Mouse (Mus musculus): ENCODE measurements around the gene Fam155a.

DNA sequence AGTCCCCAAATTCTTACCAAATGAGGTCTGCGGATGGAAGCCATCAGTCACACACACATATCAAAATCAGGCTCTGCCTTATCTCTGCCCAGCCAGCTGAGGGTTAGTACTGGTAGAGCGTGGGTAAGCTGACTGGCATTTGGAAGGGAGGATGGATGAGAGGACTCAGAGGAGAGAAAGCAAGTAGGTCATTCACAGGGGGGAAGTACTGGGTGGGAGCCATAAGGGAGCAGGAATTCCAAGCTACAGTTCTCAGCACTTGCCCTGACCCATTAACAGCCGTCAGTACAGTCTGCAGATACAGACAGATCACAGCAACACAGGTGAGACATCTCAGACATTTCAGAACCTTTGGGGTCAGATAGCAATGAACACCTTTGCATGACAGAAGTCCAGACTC is 300.8 kb downstream of the Fam155a start:
- TF ChIP-seq GATA1 (IDR thresholded peaks at IDR 0.05; ENCODE audit: low read length) (no peak), TAL1 (IDR thresholded peaks at IDR 0.05; ENCODE audit: low read length) (no peak)
